ENCODE assay signal across 17 mouse cellular contexts in genomic region chr3:108879836-108880435, GRCm38 (mm10). TPM values are rescaled to one million over a fixed set of nuclear protein-coding genes. Genes with fewer than 3 reads are reported as not detected.
DNase-seq lines count a peak whose midpoint lies in the region; ATAC-seq lines count a peak whose summit lies in the region.
"Had no signal": no experiment of that assay in that cellular context is flagged by ENCODE, and none has a peak within 500 bp of the region (broad histone marks: within the 10 kb centered on the region; RNA-seq: fewer than 3 reads in every experiment).

No protein-coding gene starts in this region.

- H3K9ac ChIP-seq in embryonic facial prominence, embryonic 15.5 days, result no peak overlapping the region
- no peak overlapping the region for H3K9ac ChIP-seq in lung, embryonic 15.5 days
- H3K9ac ChIP-seq: embryonic facial prominence, embryonic 13.5 days; liver, embryonic 12.5 days; midbrain, embryonic 15.5 days had no signal

- 52% methylated on average over 5 of the region's 5 CpGs for WGBS in embryonic facial prominence, embryonic 15.5 days
- WGBS in embryonic facial prominence, embryonic 10.5 days, result 69% methylated on average over 5 of the region's 5 CpGs
- WGBS in lung, embryonic 15.5 days, result 55% methylated on average over 5 of the region's 5 CpGs

- H3K36me3 ChIP-seq in embryonic facial prominence, embryonic 15.5 days, result no peaks in the 10 kb centered on the region
- H3K36me3 ChIP-seq in embryonic facial prominence, embryonic 10.5 days (replicated peaks), result no peaks in the 10 kb centered on the region
- H3K36me3 ChIP-seq in lung, embryonic 15.5 days, result no peaks in the 10 kb centered on the region
- H3K36me3 ChIP-seq: embryonic facial prominence, embryonic 13.5 days; liver, embryonic 12.5 days; midbrain, embryonic 15.5 days had no signal

- 0 out of 2 replicates have a peak overlapping the region, but pooled peaks have one; percentile 3 for H3K27ac ChIP-seq in embryonic facial prominence, embryonic 15.5 days (replicated peaks)
- H3K27ac ChIP-seq in embryonic facial prominence, embryonic 10.5 days (replicated peaks), result no peak overlapping the region
- H3K27ac ChIP-seq in lung, embryonic 15.5 days, result peak overlapping the region; percentile 33; the same call in 1 of the 2 replicates
- H3K27ac ChIP-seq: embryonic facial prominence, embryonic 13.5 days; liver, embryonic 12.5 days; midbrain, embryonic 15.5 days had no signal

- peaks cover 19% of the 10 kb centered on the region for H3K4me1 ChIP-seq in embryonic facial prominence, embryonic 15.5 days
- peaks cover 19% of the 10 kb centered on the region for H3K4me1 ChIP-seq in embryonic facial prominence, embryonic 10.5 days
- H3K4me1 ChIP-seq in lung, embryonic 15.5 days, result peaks cover 24% of the 10 kb centered on the region

- H3K27me3 ChIP-seq in embryonic facial prominence, embryonic 15.5 days, result no peaks in the 10 kb centered on the region
- no peaks in the 10 kb centered on the region for H3K27me3 ChIP-seq in embryonic facial prominence, embryonic 10.5 days (replicated peaks; ENCODE audit: low read depth, poor library complexity, severe bottlenecking)
- no peaks in the 10 kb centered on the region for H3K27me3 ChIP-seq in lung, embryonic 15.5 days
- H3K27me3 ChIP-seq: embryonic facial prominence, embryonic 13.5 days; liver, embryonic 12.5 days; midbrain, embryonic 15.5 days had no signal

- ATAC-seq in embryonic facial prominence, embryonic 15.5 days (ENCODE audit: insufficient number of reproducible peaks, low FRiP score, low TSS enrichment, low read depth), result no peak
- no peak; the same call in 1 of the 2 replicates for ATAC-seq in lung, embryonic 15.5 days (ENCODE audit: borderline replicate concordance, extremely low read depth, low FRiP score, low TSS enrichment)
- peak; percentile 15 for ATAC-seq in activated CD4-positive, CD25-positive, alpha-beta regulatory T cell, adult 4 months
- ATAC-seq: liver, embryonic 12.5 days; midbrain, embryonic 15.5 days had no signal

- H3K9me3 ChIP-seq in embryonic facial prominence, embryonic 15.5 days (replicated peaks), result no peaks in the 10 kb centered on the region
- H3K9me3 ChIP-seq in embryonic facial prominence, embryonic 10.5 days, result no peaks in the 10 kb centered on the region
- no peaks in the 10 kb centered on the region for H3K9me3 ChIP-seq in lung, embryonic 15.5 days
- H3K9me3 ChIP-seq: embryonic facial prominence, embryonic 13.5 days; liver, embryonic 12.5 days; midbrain, embryonic 15.5 days had no signal

- DNase-seq in embryonic facial prominence, embryonic 10.5 days (ENCODE audit: low spot score), result no peak
- DNase-seq in lung, adult 18-20 months, result no peak
- DNase-seq in naive thymus-derived CD4-positive, alpha-beta T cell, adult 2 months (ENCODE audit: low read depth), result peak; percentile 77
- no peak for DNase-seq in urinary bladder, postnatal 4 days (ENCODE audit: low spot score in 2 of 2)
- no peak for DNase-seq in ovary, adult 18-20 months (ENCODE audit: low spot score)
- DNase-seq: cerebellum, adult 9-10 months; kidney, adult 8-10 months; kidney, postnatal 36 days; layer of hippocampus, adult 9-11 months had no signal

- H3K4me3 ChIP-seq in embryonic facial prominence, embryonic 15.5 days (replicated peaks), result no peak overlapping the region
- H3K4me3 ChIP-seq in embryonic facial prominence, embryonic 10.5 days, result no peak overlapping the region
- no peak overlapping the region for H3K4me3 ChIP-seq in lung, embryonic 15.5 days
- H3K4me3 ChIP-seq: embryonic facial prominence, embryonic 13.5 days; left cerebral cortex, adult 2 months; liver, embryonic 12.5 days; midbrain, embryonic 15.5 days had no signal

- H3K4me2 ChIP-seq in embryonic facial prominence, embryonic 15.5 days (replicated peaks), result no peak overlapping the region
- no peak overlapping the region for H3K4me2 ChIP-seq in lung, embryonic 15.5 days
- H3K4me2 ChIP-seq: embryonic facial prominence, embryonic 13.5 days; midbrain, embryonic 15.5 days had no signal

RNA-seq across cellular contexts. Expression of gene Fndc7, which starts 9.9 kb away (rescaled TPM):
- polyA plus RNA-seq in embryonic facial prominence, embryonic 15.5 days (2015; fragmentation: Nextera tagmentation; extraction: Ambion mirVana), result 0.70 and 0.94 TPM in 2 replicates
- polyA plus RNA-seq in embryonic facial prominence, embryonic 10.5 days (2016; fragmentation: Nextera tagmentation; extraction: Ambion mirVana), result 0.34 TPM in 1 of 2 replicates, not detected in the other
- polyA plus RNA-seq in lung, embryonic 15.5 days (2015; fragmentation: Nextera tagmentation; extraction: Ambion mirVana), result 0.23 and 0.42 TPM in 2 replicates
- polyA plus RNA-seq in activated CD4-positive, CD25-positive, alpha-beta regulatory T cell, adult 4 months (2017; shearing (Covaris generic)), result under 1 TPM; 0.11 to 0.21 TPM
- polyA plus RNA-seq: forebrain, embryonic 16.5 days had no signal

RNA-seq across cellular contexts. Expression of gene Prpf38b, which starts 31.6 kb away (rescaled TPM):
- 78.5 and 85.1 TPM in 2 replicates for polyA plus RNA-seq in embryonic facial prominence, embryonic 15.5 days (2015; fragmentation: Nextera tagmentation; extraction: Ambion mirVana)
- polyA plus RNA-seq in embryonic facial prominence, embryonic 10.5 days (2016; fragmentation: Nextera tagmentation; extraction: Ambion mirVana), result 77.1 and 80.7 TPM in 2 replicates
- 73.4 and 81.9 TPM in 2 replicates for polyA plus RNA-seq in lung, embryonic 15.5 days (2015; fragmentation: Nextera tagmentation; extraction: Ambion mirVana)
- polyA plus RNA-seq in activated CD4-positive, CD25-positive, alpha-beta regulatory T cell, adult 4 months (2017; shearing (Covaris generic)), result 100 to 1,000 TPM; 109 to 118 TPM

RNA-seq across cellular contexts. Expression of gene Stxbp3, which starts 39.6 kb away (rescaled TPM):
- polyA plus RNA-seq in embryonic facial prominence, embryonic 15.5 days (2015; fragmentation: Nextera tagmentation; extraction: Ambion mirVana), result 42.1 and 44.0 TPM in 2 replicates
- 22.4 and 23.1 TPM in 2 replicates for polyA plus RNA-seq in embryonic facial prominence, embryonic 10.5 days (2016; fragmentation: Nextera tagmentation; extraction: Ambion mirVana)
- polyA plus RNA-seq in lung, embryonic 15.5 days (2015; fragmentation: Nextera tagmentation; extraction: Ambion mirVana), result 38.8 and 43.1 TPM in 2 replicates
- 10 to 100 TPM; 58.1 to 69.1 TPM for polyA plus RNA-seq in activated CD4-positive, CD25-positive, alpha-beta regulatory T cell, adult 4 months (2017; shearing (Covaris generic))

RNA-seq across cellular contexts. Expression of gene Henmt1, which starts 59.7 kb away (rescaled TPM):
- polyA plus RNA-seq in embryonic facial prominence, embryonic 15.5 days (2015; fragmentation: Nextera tagmentation; extraction: Ambion mirVana), result 0.77 and 0.80 TPM in 2 replicates
- 0.45 and 0.74 TPM in 2 replicates for polyA plus RNA-seq in embryonic facial prominence, embryonic 10.5 days (2016; fragmentation: Nextera tagmentation; extraction: Ambion mirVana)
- 0.32 and 0.42 TPM in 2 replicates for polyA plus RNA-seq in lung, embryonic 15.5 days (2015; fragmentation: Nextera tagmentation; extraction: Ambion mirVana)
- under 1 TPM; 0.24 to 0.90 TPM for polyA plus RNA-seq in activated CD4-positive, CD25-positive, alpha-beta regulatory T cell, adult 4 months (2017; shearing (Covaris generic))
